Mouse (Mus musculus): ENCODE measurements at regions not wholly inside any gene's neighbourhood (a gene's known extent, or its start where the extent isn't known, plus 50 kb on each side); places are given as distances from the start of the nearest gene placed in this dataset.

DNA sequence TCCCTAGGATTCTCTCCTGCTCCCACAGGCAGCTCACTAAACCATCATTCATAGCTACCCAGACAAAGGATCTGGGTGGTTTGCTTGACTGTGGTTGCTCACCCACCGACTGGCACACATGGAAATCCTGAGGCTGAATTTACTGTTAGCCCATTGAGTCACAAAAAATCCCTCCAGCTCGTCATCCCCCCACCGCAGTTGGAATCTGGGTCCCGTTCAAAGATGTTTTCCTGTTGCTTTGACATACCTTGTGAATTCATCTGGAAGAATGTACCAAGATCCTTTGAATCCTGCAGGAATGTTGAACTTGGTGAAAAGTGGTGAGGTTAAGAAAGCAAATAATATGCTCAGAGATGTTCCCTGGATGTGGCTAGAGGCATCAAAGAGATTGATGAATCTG lies 223.7 kb downstream of the Lyplal1 start:
- no peak for TF ChIP-seq ZC3H11A (IDR thresholded peaks at IDR 0.05; ENCODE audit: borderline replicate concordance, low read depth, low read length)
- no peak for TF ChIP-seq HCFC1 (IDR thresholded peaks at IDR 0.05; ENCODE audit: borderline replicate concordance, insufficient read depth, low read length)
- TF ChIP-seq ZNF384 (IDR thresholded peaks at IDR 0.05; ENCODE audit: low read depth, low read length), result no peak
